Mouse (Mus musculus): ENCODE measurements at regions not wholly inside any gene's neighbourhood (a gene's known extent, or its start where the extent isn't known, plus 50 kb on each side); places are given as distances from the start of the nearest gene placed in this dataset.

GRCm38 (mm10) chr15:36888351-36889069, 119.1 kb downstream of the Zfp706 start:
- TF ChIP-seq CTCF (IDR thresholded peaks at IDR 0.05; ENCODE audit: borderline replicate concordance, control insufficient read depth, extremely low read depth, insufficient read depth, low read length, poor library complexity) = no peak
- no peak for TF ChIP-seq POLR2A (IDR thresholded peaks at IDR 0.05; ENCODE audit: control insufficient read depth, extremely low read depth, insufficient read depth, low read length, poor library complexity)

Measured in thymus, adult 2 months (tissue).